Mouse (Mus musculus) kidney, adult 2 months (tissue): Measurements from ENCODE around the gene Myo9b.

Source experiments
- CTCF ChIP-seq: fragments of 200-500 bp; conservative IDR thresholded peaks from 2 replicates; pipeline ENCODE4 v1.5.1; 2011; ENCODE audit warnings: low read depth, mild to moderate bottlenecking, control low read depth, low read length, moderate library complexity, mixed read lengths; ENCODE audit not compliant: insufficient read depth, insufficient read length
- POLR2A ChIP-seq: fragments of 200-500 bp; IDR thresholded peaks from one replicate; pipeline ENCODE4 v1.6.1; 2011; ENCODE audit warnings: low read depth, low read length, control low read depth

DNA sequence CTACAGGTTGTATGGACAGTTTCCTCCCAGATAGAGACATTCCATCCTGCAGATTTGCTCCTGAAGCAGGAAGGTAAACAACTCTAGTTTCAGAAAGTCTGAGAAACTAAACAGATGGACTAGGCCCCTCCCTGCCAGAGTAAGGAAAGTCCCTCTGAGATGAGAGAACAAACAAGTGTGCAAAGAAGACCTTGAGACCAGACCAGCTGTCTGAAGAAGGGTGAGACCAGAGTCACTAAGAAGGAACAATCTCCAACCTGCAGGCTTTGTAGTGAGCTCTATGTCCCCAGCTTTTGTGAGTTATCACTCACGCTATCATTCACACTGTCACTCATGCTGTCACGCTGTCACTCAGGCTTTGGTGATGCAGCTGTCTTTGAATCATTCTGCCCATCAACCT, 119.2 kb downstream of the Myo9b start:
- no peak for TF ChIP-seq CTCF
- TF ChIP-seq POLR2A: no peak
